Mouse (Mus musculus) bone marrow, adult 2 months (tissue): ENCODE results near the gene Srd5a1. TPM values are rescaled to one million over a fixed set of nuclear protein-coding genes. Genes with fewer than 3 reads are reported as not detected.

Experiments used
- H3K27ac ChIP-seq: fragments of 200-500 bp; 2 replicates; pipeline ENCODE4 v1.5.1; 2012; ENCODE audit warnings: low read depth, mild to moderate bottlenecking, control low read depth, inconsistent platforms, low read length; ENCODE audit not compliant: control insufficient read depth, poor library complexity, insufficient read depth
- H3K4me1 ChIP-seq: fragments of 200-500 bp; 2 replicates; pipeline ENCODE4 v1.6.1; 2011; ENCODE audit warnings: low read length; ENCODE audit not compliant: control insufficient read depth, insufficient read depth
- H3K4me3 ChIP-seq: fragments of 200-500 bp; replicated peaks from 2 replicates; pipeline ENCODE3; 2011; ENCODE audit warnings: mild to moderate bottlenecking, low read depth, low read length, control low read depth; ENCODE audit not compliant: control insufficient read depth
- CTCF ChIP-seq: fragments of 200-500 bp; IDR thresholded peaks from 2 replicates; pipeline ENCODE4 v1.5.1; 2011; ENCODE audit warnings: low read length, control low read depth; ENCODE audit not compliant: control insufficient read depth, insufficient read depth
- POLR2A ChIP-seq: fragments of 200-500 bp; IDR thresholded peaks from 2 replicates; pipeline ENCODE4 v1.6.1; 2011; ENCODE audit warnings: low read depth, mild to moderate bottlenecking, control low read depth, low read length, borderline replicate concordance; ENCODE audit not compliant: control insufficient read depth
- WGBS: fragments of 180-500 bp; shearing (Covaris S2); methylation state at CpG from one replicate; pipeline ENCODE4 v1.1.7; 2018; 5-methylcytosine and 5-hydroxymethylcytosine counted together
- polyA plus RNA-seq: library from polyadenylated mRNA; stranded (reverse); fragments of >200 nt; gene quantifications from 2 replicates; pipeline ENCODE4 v1.2.4, GENCODE M21; 2011; ENCODE audit warnings: low replicate concordance; ENCODE audit not compliant: missing spikeins, insufficient read depth, insufficient read length

The Srd5a1 gene
- polyA plus RNA-seq, 1 experiment: 2.7 TPM

- TF ChIP-seq CTCF (no peak), POLR2A (peak; percentile 85; the same call in 1 of the 2 replicates)
- Histone ChIP-seq H3K4me3 (peak overlapping the region; percentile 88), H3K4me1 (peaks cover 3% of the 10 kb centered on the region), H3K27ac (peak overlapping the region; percentile 94)
- WGBS: under 1% methylated on average over 86 of the region's 86 CpGs
Observed at GRCm38 (mm10) chr13:69534654-69535551, 76.3 kb downstream of the Srd5a1 start.

- peaks cover 3% of the 10 kb centered on the region for H3K4me1 ChIP-seq
- TF ChIP-seq CTCF (no peak), POLR2A (no peak)
- H3K4me3 ChIP-seq: peak within 1 kb of the TSS; percentile 94
- WGBS: 6% methylated on average over 57 of the region's 57 CpGs
- H3K27ac ChIP-seq: peak within 1 kb of the TSS; percentile 94
Observed at GRCm38 (mm10) chr13:69534334-69534653, 76.9 kb downstream of the Srd5a1 start, which contains the start of gene Tent4a. Gene Tent4a, minus strand, starts transcription at chr13:69534617.

- Histone ChIP-seq H3K4me3 (peak within 1 kb of the TSS; percentile 94), H3K4me1 (peaks cover 3% of the 10 kb centered on the region), H3K27ac (peak within 1 kb of the TSS; percentile 94)
- WGBS: 6% methylated on average over 146 of the region's 155 CpGs
- TF ChIP-seq CTCF (no peak), POLR2A (0 out of 2 replicates have a peak, but pooled peaks have one; percentile 29)
Observed at GRCm38 (mm10) chr13:69533405-69534333, 77.6 kb downstream of the Srd5a1 start, which contains the start of gene Nsun2. Gene Nsun2, plus strand, starts transcription at chr13:69533746.

- Histone ChIP-seq H3K27ac (peak overlapping the region; percentile 94), H3K4me1 (peaks cover 3% of the 10 kb centered on the region), H3K4me3 (peak overlapping the region; percentile 94)
- TF ChIP-seq CTCF: no peak
- no peak for TF ChIP-seq POLR2A
- 3% methylated on average over 9 of the region's 9 CpGs for WGBS
Observed at GRCm38 (mm10) chr13:69532893-69533404, 78.3 kb downstream of the Srd5a1 start.

- TF ChIP-seq POLR2A: no peak
- no peak for TF ChIP-seq CTCF
- Histone ChIP-seq H3K4me3 (peak overlapping the region; percentile 94), H3K4me1 (peaks cover 3% of the 10 kb centered on the region), H3K27ac (no peak overlapping the region)
- 48% methylated on average over 14 of the region's 14 CpGs for WGBS
Observed at GRCm38 (mm10) chr13:69532101-69532892, 78.9 kb downstream of the Srd5a1 start.

GRCm38 (mm10) chr13:69531431-69531830 is 79.8 kb downstream of the Srd5a1 start:
- peaks cover 4% of the 10 kb centered on the region for H3K4me1 ChIP-seq
- 60% methylated on average over 6 of the region's 6 CpGs for WGBS
- peak overlapping the region; percentile 29 for H3K4me3 ChIP-seq
- no peak for TF ChIP-seq POLR2A
- TF ChIP-seq CTCF: no peak
- no peak overlapping the region for H3K27ac ChIP-seq

GRCm38 (mm10) chr13:69530951-69531350 is 80.3 kb downstream of the Srd5a1 start:
- TF ChIP-seq POLR2A (no peak), CTCF (no peak)
- Histone ChIP-seq H3K4me3 (no peak overlapping the region), H3K27ac (no peak overlapping the region), H3K4me1 (peaks cover 4% of the 10 kb centered on the region)
- 92% methylated on average over 6 of the region's 6 CpGs for WGBS

GRCm38 (mm10) chr13:69530156-69530555 is 81.1 kb downstream of the Srd5a1 start:
- 88% methylated on average over 3 of the region's 3 CpGs for WGBS
- TF ChIP-seq POLR2A: no peak
- TF ChIP-seq CTCF: no peak
- H3K4me3 ChIP-seq: no peak overlapping the region
- H3K27ac ChIP-seq: no peak overlapping the region
- peaks cover 4% of the 10 kb centered on the region for H3K4me1 ChIP-seq
